Mouse (Mus musculus): ENCODE measurements around the gene Fgf23. TPM values are rescaled to one million over a fixed set of nuclear protein-coding genes. Genes with fewer than 3 reads are reported as not detected.

The Fgf23 gene
- under 1 TPM; 0.25 to 0.85 TPM for total RNA-seq (2021)
- long read RNA-seq = 0 reads

- no peak for DNase-seq (ENCODE audit: low spot score in 2 of 2)
Measured at GRCm38 (mm10) chr6:127072817-127073216, at the start of gene Fgf23. Fgf23 (plus strand) TSS chr6:127072902.

GRCm38 (mm10) chr6:127024836-127025235 lies 47.9 kb upstream of the Fgf23 start:
- DNase-seq (ENCODE audit: low spot score in 2 of 2) = no peak

GRCm38 (mm10) chr6:127034760-127035159 lies 37.9 kb upstream of the Fgf23 start:
- no peak for DNase-seq (ENCODE audit: low spot score in 2 of 2)

GRCm38 (mm10) chr6:127044909-127045308 lies 27.8 kb upstream of the Fgf23 start:
- DNase-seq (ENCODE audit: low spot score in 2 of 2) = no peak

GRCm38 (mm10) chr6:127050847-127051246 lies 21.9 kb upstream of the Fgf23 start:
- no peak for DNase-seq (ENCODE audit: low spot score in 2 of 2)

GRCm38 (mm10) chr6:127056990-127057588 lies 15.6 kb upstream of the Fgf23 start:
- no peak for DNase-seq (ENCODE audit: low spot score in 2 of 2)

GRCm38 (mm10) chr6:127059975-127060374 lies 12.7 kb upstream of the Fgf23 start:
- DNase-seq (ENCODE audit: low spot score in 2 of 2) = no peak

GRCm38 (mm10) chr6:127063915-127064314 lies 8.8 kb upstream of the Fgf23 start:
- no peak for DNase-seq (ENCODE audit: low spot score in 2 of 2)

GRCm38 (mm10) chr6:127064815-127065214 lies 7.9 kb upstream of the Fgf23 start:
- DNase-seq (ENCODE audit: low spot score in 2 of 2) = no peak

GRCm38 (mm10) chr6:127079867-127080731 lies 7.4 kb downstream of the Fgf23 start:
- DNase-seq (ENCODE audit: low spot score in 2 of 2) = peak; percentile 68 to 73

- no peak for DNase-seq (ENCODE audit: low spot score in 2 of 2)
Measured at GRCm38 (mm10) chr6:127081820-127082219, 9.1 kb downstream of the Fgf23 start.

- DNase-seq (ENCODE audit: low spot score in 2 of 2) = peak; percentile 44 to 64
Measured at GRCm38 (mm10) chr6:127086739-127087138, 14.0 kb downstream of the Fgf23 start.

- peak in 1 of 2 experiments; percentile 40 for DNase-seq (ENCODE audit: low spot score in 2 of 2)
Measured at GRCm38 (mm10) chr6:127094565-127094964, 21.9 kb downstream of the Fgf23 start.

GRCm38 (mm10) chr6:127103506-127104275 lies 31.0 kb downstream of the Fgf23 start:
- DNase-seq (ENCODE audit: low spot score in 2 of 2) = no peak

GRCm38 (mm10) chr6:127104396-127105029 lies 31.8 kb downstream of the Fgf23 start:
- DNase-seq (ENCODE audit: low spot score in 2 of 2) = no peak

GRCm38 (mm10) chr6:127105107-127105506 lies 32.4 kb downstream of the Fgf23 start:
- peak; percentile 67 to 70 for DNase-seq (ENCODE audit: low spot score in 2 of 2)

GRCm38 (mm10) chr6:127106189-127106588 lies 33.5 kb downstream of the Fgf23 start:
- no peak for DNase-seq (ENCODE audit: low spot score in 2 of 2)

- no peak for DNase-seq (ENCODE audit: low spot score in 2 of 2)
Measured at GRCm38 (mm10) chr6:127106726-127107125, 34.0 kb downstream of the Fgf23 start.

- DNase-seq (ENCODE audit: low spot score in 2 of 2) = no peak
Measured at GRCm38 (mm10) chr6:127107413-127107812, 34.7 kb downstream of the Fgf23 start.

GRCm38 (mm10) chr6:127108368-127109060 lies 35.8 kb downstream of the Fgf23 start:
- DNase-seq (ENCODE audit: low spot score in 2 of 2) = no peak
